Mouse (Mus musculus): Measurements from ENCODE around the gene Ufsp2.
A peak's percentile ranks its signal among the peaks of the same experiment; 100 is the strongest.

Ufsp2 gene

GRCm38 (mm10) chr8:45975126-45975836 lies at the start of gene Ufsp2, which contains the start of gene 1700029J07Rik:
TSS of gene Ufsp2 (plus strand) at chr8:45975528.
TSS of gene 1700029J07Rik (minus strand) at chr8:45975252.
- DNase-seq (ENCODE audit: low spot score): peak; percentile 97

DNA sequence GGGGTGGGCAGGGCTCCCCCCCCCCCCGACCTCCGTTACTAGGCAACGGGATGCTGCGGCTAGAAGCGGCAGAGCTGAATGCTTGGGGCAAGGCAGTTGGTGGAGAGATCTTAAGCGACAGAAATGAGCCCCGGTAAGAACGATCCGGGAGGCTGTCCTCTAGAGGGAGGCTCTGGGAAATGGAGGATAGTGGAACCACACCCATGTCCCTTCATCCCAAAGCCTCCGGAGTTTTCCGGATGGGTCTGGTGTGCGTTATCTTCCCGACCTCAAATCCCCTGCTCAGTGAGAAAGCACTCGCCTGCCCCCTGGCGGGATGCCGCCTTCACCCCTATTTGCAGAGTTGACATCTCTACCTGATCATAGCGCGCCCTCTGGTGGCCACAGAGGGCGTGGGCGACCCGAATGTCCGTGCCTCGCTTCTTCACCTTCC lies 40.7 kb upstream of the Ufsp2 start, which contains the start of gene Ccdc110:
Gene Ccdc110, plus strand, starts transcription at position 38 of the 433 bp plus-strand sequence.
- DNase-seq (ENCODE audit: low spot score): peak; percentile 71

- DNase-seq (ENCODE audit: low spot score): no peak
These were observed 38.3 kb upstream of the Ufsp2 start for GRCm38 (mm10) chr8:45936986-45937385.

- no peak for DNase-seq (ENCODE audit: low spot score)
These were observed 29.0 kb upstream of the Ufsp2 start for GRCm38 (mm10) chr8:45946283-45946682.

DNA sequence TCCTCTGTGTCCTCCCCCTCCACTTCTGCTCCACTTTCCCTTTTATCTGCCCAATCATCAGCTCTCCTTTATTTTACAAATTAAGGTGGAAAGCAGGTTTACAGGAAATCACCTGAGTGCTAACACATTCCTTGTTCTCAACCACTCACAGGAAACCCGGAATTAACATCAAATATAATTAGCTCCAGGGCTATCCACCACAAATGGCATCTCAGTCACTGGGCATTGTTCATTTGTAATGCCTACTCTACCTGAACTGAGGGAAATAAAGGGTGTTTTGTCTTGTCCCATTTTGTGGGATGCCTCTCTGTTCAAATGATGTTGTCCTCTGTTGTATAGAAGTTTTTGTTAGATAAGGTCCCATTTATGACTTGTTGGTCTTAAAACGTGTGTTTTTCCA lies 24.7 kb upstream of the Ufsp2 start:
- DNase-seq (ENCODE audit: low spot score): no peak

- DNase-seq (ENCODE audit: low spot score): no peak
These were observed 4.4 kb upstream of the Ufsp2 start for GRCm38 (mm10) chr8:45970894-45971293.

DNA sequence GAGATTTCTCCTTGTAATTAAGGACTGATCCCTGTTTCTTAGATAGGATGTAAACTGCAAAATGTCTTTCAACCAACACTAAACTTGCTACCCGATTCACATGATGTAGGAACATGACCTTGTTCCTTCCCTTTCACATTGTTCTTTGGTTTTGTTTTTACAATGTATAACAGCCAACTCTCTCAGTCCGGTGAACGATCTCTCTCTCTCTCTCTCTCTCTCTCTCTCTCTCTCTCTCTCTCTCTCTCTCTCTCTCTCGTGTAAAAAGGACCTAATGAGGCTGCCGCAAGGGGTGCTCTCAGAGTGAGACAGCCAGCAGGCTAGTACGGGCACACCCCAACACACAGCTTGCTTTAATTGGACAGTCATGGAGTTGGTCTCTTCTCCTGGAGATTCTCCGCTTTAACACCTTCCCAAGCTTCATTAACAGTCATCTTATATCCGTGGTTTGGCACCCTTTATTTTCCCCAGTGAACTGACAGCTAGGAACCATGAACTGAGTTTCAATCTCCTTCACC lies 1.3 kb upstream of the Ufsp2 start:
- DNase-seq (ENCODE audit: low spot score): no peak

GRCm38 (mm10) chr8:45975837-45976468 lies 625 bp downstream of the Ufsp2 start:
- peak; percentile 27 for DNase-seq (ENCODE audit: low spot score)

DNA sequence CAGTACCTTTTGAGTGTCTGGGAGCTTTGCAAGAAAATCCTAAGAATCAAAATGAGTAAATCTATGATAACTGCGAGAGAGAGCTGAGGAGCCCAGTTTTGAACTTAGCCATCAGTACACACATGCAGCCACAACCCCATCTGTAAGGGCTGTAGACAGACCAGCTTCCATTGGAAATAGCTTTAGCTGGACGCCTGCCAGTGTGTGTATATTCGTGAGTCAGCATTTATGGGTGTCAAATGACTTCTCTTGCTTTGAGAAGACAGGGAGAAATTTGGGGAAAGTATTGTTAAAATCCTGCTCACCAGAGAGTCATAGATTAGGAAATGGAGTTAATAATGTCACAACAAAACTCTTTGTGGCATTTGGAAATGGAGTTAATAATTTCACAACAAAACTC lies 11.3 kb downstream of the Ufsp2 start:
- no peak for DNase-seq (ENCODE audit: low spot score)

GRCm38 (mm10) chr8:45988189-45988588 lies 12.9 kb downstream of the Ufsp2 start:
- no peak for DNase-seq (ENCODE audit: low spot score)

GRCm38 (mm10) chr8:45990631-45991310 lies 15.4 kb downstream of the Ufsp2 start:
- no peak for DNase-seq (ENCODE audit: low spot score)

DNA sequence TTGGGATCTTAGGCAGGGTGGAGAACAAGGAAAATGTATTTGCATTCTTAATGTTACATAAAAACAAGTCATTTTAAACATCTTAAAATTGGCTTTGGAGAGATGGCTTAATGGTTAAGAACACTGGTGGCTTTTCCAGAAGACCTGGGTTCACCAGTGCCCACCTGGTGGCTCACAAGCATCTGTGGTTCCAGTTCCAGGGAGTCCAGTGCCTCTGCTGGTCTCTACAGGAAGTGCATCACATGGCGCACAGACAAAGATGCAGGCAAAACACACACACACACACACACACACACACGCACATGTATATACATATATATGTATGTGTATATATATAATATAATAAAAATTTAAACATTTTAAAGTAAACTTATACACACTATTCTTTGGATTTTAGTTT lies 18.8 kb downstream of the Ufsp2 start:
- DNase-seq (ENCODE audit: low spot score): no peak

DNA sequence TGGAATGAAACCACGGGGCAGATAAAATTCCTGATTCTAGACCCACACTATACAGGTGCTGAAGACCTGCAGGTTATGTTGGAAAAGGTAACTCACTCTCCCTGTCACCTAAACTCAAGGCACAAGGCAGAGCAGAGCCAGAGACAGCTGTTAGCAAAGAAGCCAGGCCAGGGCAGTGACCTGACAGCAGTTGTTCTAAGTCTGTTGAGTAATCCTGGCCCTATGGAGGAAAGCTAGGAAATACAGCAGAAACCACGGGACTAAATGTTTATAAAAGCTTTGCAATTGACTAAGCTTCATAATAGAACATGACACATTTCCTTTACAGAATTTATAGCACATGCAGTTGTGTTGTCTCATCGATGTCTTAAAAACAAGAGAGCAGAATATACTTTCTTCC lies 20.2 kb downstream of the Ufsp2 start:
- DNase-seq (ENCODE audit: low spot score): no peak

- DNase-seq (ENCODE audit: low spot score): no peak
These were observed 22.9 kb downstream of the Ufsp2 start for GRCm38 (mm10) chr8:45998228-45998627.

DNA sequence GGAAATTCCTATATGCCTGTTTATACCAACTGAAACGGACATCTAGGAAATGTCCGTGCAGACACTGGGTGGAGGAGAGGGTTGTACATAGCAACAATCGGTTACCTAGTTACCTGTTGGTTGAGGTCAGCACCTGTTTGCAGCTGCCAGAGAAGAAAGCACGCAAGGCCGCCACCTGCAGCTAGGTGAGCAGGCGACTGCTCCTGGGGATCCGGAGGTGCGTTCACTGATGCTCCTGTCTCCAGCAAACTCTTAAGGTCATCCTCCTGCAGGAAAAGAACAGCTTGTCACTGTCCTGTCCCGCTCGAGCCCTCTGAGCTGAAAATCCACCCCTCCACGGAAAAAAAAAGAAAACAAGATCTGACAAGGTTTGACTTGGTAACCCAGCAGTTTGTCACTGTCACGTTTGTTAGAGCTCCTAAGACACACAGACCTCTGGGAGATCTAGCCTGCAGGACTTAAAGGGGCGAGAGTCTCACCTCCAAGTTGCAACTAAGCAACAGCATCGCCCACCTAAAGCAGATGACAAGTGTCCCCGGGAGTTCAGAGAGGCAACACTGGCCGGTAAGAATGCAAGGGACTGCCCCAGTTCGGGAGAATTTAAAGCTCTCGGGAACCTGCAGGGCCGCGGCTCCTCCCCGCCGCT lies 23.9 kb downstream of the Ufsp2 start, which contains the start of gene Lrp2bp:
Gene Lrp2bp, plus strand, starts transcription at position 166 of the 646 bp plus-strand sequence.
- no peak for DNase-seq (ENCODE audit: low spot score)

- DNase-seq (ENCODE audit: low spot score): peak; percentile 97
These were observed 24.7 kb downstream of the Ufsp2 start for GRCm38 (mm10) chr8:45999784-46000705.

DNA sequence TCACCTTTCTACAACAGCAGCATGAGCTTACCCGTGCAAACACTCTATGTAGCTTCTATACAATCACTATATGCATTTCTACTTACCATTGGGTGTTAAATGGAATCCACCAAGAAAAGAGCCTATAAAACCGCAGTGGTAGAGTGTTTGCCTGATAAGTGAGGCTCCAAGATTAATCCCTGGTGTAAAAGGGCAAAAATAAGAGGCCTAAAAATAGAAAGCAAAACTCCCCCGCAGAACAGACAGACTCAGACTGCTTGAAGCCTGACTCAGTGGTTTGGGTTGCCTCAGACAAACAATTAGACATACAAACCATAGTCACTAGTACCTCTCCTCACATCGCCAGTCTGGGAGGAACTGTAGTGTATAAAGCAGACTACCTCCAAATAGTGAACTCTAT lies 30.3 kb downstream of the Ufsp2 start, which contains the start of gene Ankrd37:
Gene Ankrd37, minus strand, starts transcription at position 112 of the 400 bp plus-strand sequence.
- DNase-seq (ENCODE audit: low spot score): no peak

GRCm38 (mm10) chr8:46007050-46007672 lies 31.8 kb downstream of the Ufsp2 start:
- DNase-seq (ENCODE audit: low spot score): no peak

GRCm38 (mm10) chr8:46010306-46010705 lies 35.0 kb downstream of the Ufsp2 start:
- no peak for DNase-seq (ENCODE audit: low spot score)

All from c-Kit-positive CD71-positive TER-119-positive erythroid progenitor cells, embryonic 14.5 days (primary cell).